11 mouse cellular contexts compared by ENCODE assay signal in the genomic region with DNA sequence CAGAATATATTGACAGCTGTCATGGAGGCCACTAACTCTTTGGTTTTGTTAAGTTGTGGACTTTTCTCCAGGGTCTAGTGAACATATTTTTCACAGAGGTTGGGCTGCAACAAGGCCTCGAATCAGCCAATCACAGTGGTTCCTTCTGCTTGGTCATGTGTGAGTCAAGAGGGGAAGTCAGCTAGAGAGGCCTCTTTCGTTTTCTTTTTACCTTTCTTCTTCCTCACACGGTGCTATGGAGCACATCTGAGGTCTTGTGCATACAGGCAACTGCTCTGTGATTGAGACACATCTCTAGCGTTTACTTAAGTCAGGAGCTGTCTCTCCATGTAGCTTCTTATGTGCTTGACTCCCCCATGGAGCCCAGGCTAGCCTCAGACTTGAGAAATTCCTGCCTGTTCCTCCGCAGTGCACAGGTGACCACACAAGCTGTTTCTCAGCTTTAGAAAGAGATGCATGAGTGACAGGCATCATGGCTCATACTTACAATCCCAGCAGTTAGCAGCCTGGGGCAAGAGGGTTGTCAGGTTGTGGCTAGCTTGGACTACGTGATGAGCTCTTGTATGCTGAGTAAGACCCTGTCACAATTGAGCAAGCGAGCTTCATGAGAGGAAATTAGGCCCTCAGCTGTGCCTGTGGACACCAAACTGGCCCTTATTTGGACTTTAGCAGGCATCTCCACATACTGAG. TPM values are rescaled to one million over a fixed set of nuclear protein-coding genes. Genes with fewer than 3 reads are reported as not detected.
DNase-seq lines count a peak whose midpoint lies in the region; ATAC-seq and TF ChIP-seq lines count a peak whose summit lies in the region.
"Had no signal": no experiment of that assay in that cellular context is flagged by ENCODE, and none has a peak within 500 bp of the region (broad histone marks: within the 10 kb centered on the region; RNA-seq: fewer than 3 reads in every experiment).

No protein-coding gene starts in this region.

- H3K4me1 ChIP-seq in embryonic facial prominence, embryonic 13.5 days: peaks cover 43% of the 10 kb centered on the region
- peaks cover 65% of the 10 kb centered on the region for H3K4me1 ChIP-seq in embryonic facial prominence, embryonic 10.5 days
- peaks cover 8% of the 10 kb centered on the region for H3K4me1 ChIP-seq in thymus, adult 2 months (replicated peaks; ENCODE audit: control insufficient read depth, insufficient read depth, low read length)
- peaks cover 9% of the 10 kb centered on the region for H3K4me1 ChIP-seq in liver, postnatal 0 days (ENCODE audit: insufficient read depth)

- no peak for DNase-seq in embryonic facial prominence, embryonic 10.5 days (ENCODE audit: low spot score)
- DNase-seq in thymus, adult 2 months: no peak
- DNase-seq in thymus, postnatal 36 days: no peak
- DNase-seq in liver, postnatal 0 days: no peak
- DNase-seq in thymus, postnatal 25 days: peak; percentile 24
- no peak for DNase-seq in left cerebral cortex, postnatal 36 days (ENCODE audit: low spot score in 2 of 2)
- DNase-seq in right cerebral cortex, postnatal 25 days: no peak
- DNase-seq: cerebellum, adult 18-20 months; gastrocnemius, adult 2 months; kidney, postnatal 10 days had no signal

- 0 out of 2 replicates have a peak, but pooled peaks cover 3% of the 10 kb centered on the region for H3K36me3 ChIP-seq in embryonic facial prominence, embryonic 13.5 days
- 0 out of 2 replicates have a peak, but pooled peaks cover 14% of the 10 kb centered on the region for H3K36me3 ChIP-seq in embryonic facial prominence, embryonic 10.5 days (replicated peaks)
- no peaks in the 10 kb centered on the region for H3K36me3 ChIP-seq in thymus, adult 2 months (ENCODE audit: control insufficient read depth, insufficient read depth, low read length)
- H3K36me3 ChIP-seq in liver, postnatal 0 days (replicated peaks; ENCODE audit: insufficient read depth, low read length): no peaks in the 10 kb centered on the region

- ATAC-seq in embryonic facial prominence, embryonic 13.5 days (ENCODE audit: insufficient number of reproducible peaks, insufficient read depth, low FRiP score, low TSS enrichment, low read depth): no peak
- ATAC-seq in liver, postnatal 0 days: peak; percentile 70

- 0 out of 2 replicates have a peak overlapping the region, but pooled peaks have one; percentile 40 for H3K9ac ChIP-seq in embryonic facial prominence, embryonic 13.5 days
- H3K9ac ChIP-seq in liver, postnatal 0 days (replicated peaks): no peak overlapping the region

- TF ChIP-seq POLR2A in thymus, adult 2 months (IDR thresholded peaks at IDR 0.05; ENCODE audit: control insufficient read depth, extremely low read depth, insufficient read depth, low read length, poor library complexity): no peak

- H3K4me2 ChIP-seq in embryonic facial prominence, embryonic 13.5 days: no peak overlapping the region
- peak overlapping the region; percentile 57 for H3K4me2 ChIP-seq in liver, postnatal 0 days (ENCODE audit: low read depth, low read length)

- WGBS in embryonic facial prominence, embryonic 13.5 days: 76% methylated on average over 7 of the region's 7 CpGs
- WGBS in embryonic facial prominence, embryonic 10.5 days: 77% methylated on average over 7 of the region's 7 CpGs
- 41% methylated on average over 7 of the region's 7 CpGs for WGBS in thymus, adult 2 months
- WGBS in liver, postnatal 0 days (ENCODE audit: insufficient replicate concordance): 42% methylated on average over 7 of the region's 7 CpGs

- no peak for TF ChIP-seq EP300 in liver, postnatal 0 days (IDR thresholded peaks at IDR 0.05; ENCODE audit: low read depth)

- H3K27ac ChIP-seq in embryonic facial prominence, embryonic 13.5 days: peak overlapping the region; percentile 48; the same call in 1 of the 2 replicates
- no peak overlapping the region for H3K27ac ChIP-seq in embryonic facial prominence, embryonic 10.5 days (replicated peaks)
- H3K27ac ChIP-seq in thymus, adult 2 months (ENCODE audit: control insufficient read depth, insufficient read depth, low read length): peak overlapping the region; percentile 73
- H3K27ac ChIP-seq in liver, postnatal 0 days (ENCODE audit: low read depth): peak overlapping the region; percentile 82
- H3K27ac ChIP-seq: gastrocnemius, adult 2 months had no signal

- no peak for TF ChIP-seq CTCF in thymus, adult 2 months (IDR thresholded peaks at IDR 0.05; ENCODE audit: borderline replicate concordance, control insufficient read depth, extremely low read depth, insufficient read depth, low read length, poor library complexity)
- no peak for TF ChIP-seq CTCF in liver, postnatal 0 days (IDR thresholded peaks at IDR 0.05; ENCODE audit: low read depth)

- intact Hi-C loops in left cerebral cortex, postnatal 36 days (cut with DNase I): no loop called here

- no peaks in the 10 kb centered on the region for H3K9me3 ChIP-seq in embryonic facial prominence, embryonic 13.5 days
- H3K9me3 ChIP-seq in embryonic facial prominence, embryonic 10.5 days: no peaks in the 10 kb centered on the region
- H3K9me3 ChIP-seq in liver, postnatal 0 days (ENCODE audit: low read length): no peaks in the 10 kb centered on the region

- no peak overlapping the region for H3K4me3 ChIP-seq in embryonic facial prominence, embryonic 13.5 days
- H3K4me3 ChIP-seq in embryonic facial prominence, embryonic 10.5 days: no peak overlapping the region
- no peak overlapping the region for H3K4me3 ChIP-seq in thymus, adult 2 months (ENCODE audit: control insufficient read depth, insufficient read depth, low read length)
- no peak overlapping the region for H3K4me3 ChIP-seq in liver, postnatal 0 days (ENCODE audit: low read depth, low read length)
- H3K4me3 ChIP-seq: gastrocnemius, adult 2 months had no signal

- no peaks in the 10 kb centered on the region for H3K27me3 ChIP-seq in embryonic facial prominence, embryonic 13.5 days
- no peaks in the 10 kb centered on the region for H3K27me3 ChIP-seq in embryonic facial prominence, embryonic 10.5 days (replicated peaks; ENCODE audit: low read depth, poor library complexity, severe bottlenecking)
- no peaks in the 10 kb centered on the region for H3K27me3 ChIP-seq in thymus, adult 2 months (ENCODE audit: control insufficient read depth, insufficient read depth, low read length)
- no peaks in the 10 kb centered on the region for H3K27me3 ChIP-seq in liver, postnatal 0 days (ENCODE audit: insufficient read depth, low read length)

RNA-seq across cellular contexts. Expression of gene Gng2, which starts 9.0 kb away (rescaled TPM):
- 63.0 and 71.4 TPM in 2 replicates for polyA plus RNA-seq in embryonic facial prominence, embryonic 13.5 days (2015; fragmentation: Nextera tagmentation; extraction: Ambion mirVana)
- polyA plus RNA-seq in embryonic facial prominence, embryonic 10.5 days (2016; fragmentation: Nextera tagmentation; extraction: Ambion mirVana): 82.8 and 82.9 TPM in 2 replicates
- polyA plus RNA-seq in thymus, adult 2 months (2012; rRNA removed): 12.3 and 14.0 TPM in 2 replicates
- 6.2 and 8.3 TPM in 2 replicates for polyA plus RNA-seq in liver, postnatal 0 days (2015; fragmentation: Nextera tagmentation; extraction: Ambion mirVana)
- total RNA-seq in left cerebral cortex, postnatal 36 days (2021): 100 to 1,000 TPM; 210 to 214 TPM
